Comparison of ENCODE assay signal across 19 mouse cellular contexts in the genomic region with DNA sequence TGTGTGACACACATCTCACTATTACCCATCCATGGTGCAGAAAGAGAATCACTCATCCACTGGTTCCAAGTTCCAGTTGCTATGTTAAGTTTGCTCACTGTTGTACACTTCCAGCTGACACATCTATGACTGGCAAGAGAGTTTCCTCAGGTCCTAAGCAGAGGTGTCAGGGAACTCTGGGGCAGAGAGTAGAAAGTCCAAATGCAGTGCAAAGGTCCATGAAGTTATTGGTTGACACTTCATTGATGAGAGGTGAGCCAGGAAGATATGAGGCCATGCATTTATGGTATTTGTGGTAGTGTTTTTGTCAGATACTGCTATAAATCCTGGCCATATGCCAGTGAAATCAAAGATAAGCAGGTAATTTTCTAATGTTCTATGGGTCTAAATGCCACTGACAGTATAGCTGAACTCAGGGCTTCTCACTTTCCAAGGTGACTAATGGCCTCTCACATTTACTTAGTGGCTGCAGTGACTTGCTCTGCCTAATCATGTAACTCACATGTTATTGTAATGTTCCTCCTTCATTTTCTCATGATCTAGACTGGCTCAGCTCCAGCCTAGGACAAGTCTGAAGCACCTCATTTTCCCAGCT. TPM values are rescaled to one million over a fixed set of nuclear protein-coding genes. Genes with fewer than 3 reads are reported as not detected.
"Had no signal": no experiment of that assay in that cellular context is flagged by ENCODE, and none has a peak within 500 bp of the region (broad histone marks: within the 10 kb centered on the region; RNA-seq: fewer than 3 reads in every experiment).

No protein-coding gene starts in this region.

- H3K36me3 ChIP-seq: midbrain, embryonic 10.5 days; midbrain, embryonic 12.5 days; neural tube, embryonic 13.5 days; neural tube, embryonic 15.5 days had no signal

- H3K9ac ChIP-seq: lung, embryonic 14.5 days; midbrain, embryonic 12.5 days; neural tube, embryonic 13.5 days; neural tube, embryonic 15.5 days had no signal

- H3K4me2 ChIP-seq: lung, embryonic 14.5 days; midbrain, embryonic 12.5 days; neural tube, embryonic 13.5 days; neural tube, embryonic 15.5 days had no signal

- H3K4me1 ChIP-seq: midbrain, embryonic 10.5 days; midbrain, embryonic 12.5 days; neural tube, embryonic 13.5 days; neural tube, embryonic 15.5 days had no signal

- DNase-seq: lung, embryonic 14.5 days; lung, postnatal 10 days; lung, postnatal 4 days; midbrain, embryonic 14.5 days; retina, postnatal 1 day; right cerebral cortex, adult 18-20 months; right cerebral cortex, postnatal 25 days; right cerebral cortex, postnatal 4 days; spleen, adult 18-20 months; thymus, adult 18-20 months; thymus, postnatal 14 days; thymus, postnatal 36 days had no signal

- H3K27me3 ChIP-seq: midbrain, embryonic 12.5 days; neural tube, embryonic 13.5 days; neural tube, embryonic 15.5 days had no signal

- ATAC-seq: midbrain, embryonic 16.5 days had no signal

- H3K9me3 ChIP-seq: midbrain, embryonic 10.5 days; midbrain, embryonic 12.5 days; neural tube, embryonic 13.5 days; neural tube, embryonic 15.5 days had no signal

- H3K4me3 ChIP-seq: midbrain, embryonic 10.5 days; midbrain, embryonic 12.5 days; myocyte; neural tube, embryonic 13.5 days; neural tube, embryonic 15.5 days had no signal

- H3K27ac ChIP-seq: midbrain, embryonic 10.5 days; midbrain, embryonic 12.5 days; neural tube, embryonic 13.5 days; neural tube, embryonic 15.5 days had no signal

RNA-seq across cellular contexts. Expression of a gene that starts 19.4 kb away (rescaled TPM):
- total RNA-seq: megakaryocyte-erythroid progenitor cell, adult 5-6 weeks had no signal
